Mouse (Mus musculus) cerebellum, adult 18-20 months (tissue): Measurements from ENCODE around the gene Csmd2.
"Not testable (repeated sequence)": the region's sequence is repeated elsewhere in the genome, so short reads cannot be mapped to it uniquely, and the experiment has no call there.

ENCODE experiments used
- DNase-seq, 2 experiments: peaks; one replicate each; pipeline ENCODE4 v3.0.0; 2021

Csmd2 gene

DNA sequence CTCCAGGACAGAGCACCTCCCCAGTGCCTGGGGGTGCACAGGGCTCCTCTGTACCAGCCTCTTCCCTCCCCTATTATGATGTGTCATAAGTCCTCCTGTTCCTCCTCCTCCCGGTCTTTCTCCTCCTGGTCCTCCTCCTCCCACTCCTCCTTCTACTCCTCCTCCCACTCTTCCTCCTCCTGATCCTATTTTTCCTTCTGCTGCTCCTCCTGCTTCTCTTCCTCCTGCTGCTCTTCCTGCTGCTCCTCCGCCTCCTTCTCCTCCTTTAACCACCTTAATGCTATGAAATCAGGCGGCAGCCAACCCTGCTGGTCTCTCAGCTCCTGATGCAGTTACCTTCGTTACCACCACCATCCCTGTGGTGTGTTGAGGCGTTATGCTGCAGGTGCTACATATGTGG lies 522.2 kb downstream of the Csmd2 start:
- no peak for DNase-seq

DNA sequence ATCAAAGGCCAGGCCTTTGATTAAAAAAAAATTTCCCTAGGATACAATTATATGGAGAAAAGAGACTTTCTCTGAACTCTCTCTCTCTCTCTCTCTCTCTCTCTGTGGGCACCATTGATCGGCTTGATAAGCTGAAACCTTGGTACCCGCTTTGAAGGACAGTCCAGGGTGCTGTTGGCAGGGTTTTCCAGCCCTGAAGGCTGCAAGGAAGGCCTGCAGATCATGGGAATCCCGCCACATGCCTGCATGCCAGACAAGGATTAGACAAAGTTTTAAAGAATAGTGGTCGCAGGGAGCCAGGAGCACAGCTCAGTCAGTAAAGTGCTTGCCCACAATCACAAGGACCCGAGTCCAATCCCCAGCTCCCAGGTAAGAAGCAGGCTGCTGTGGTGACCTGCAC lies 526.8 kb downstream of the Csmd2 start:
- DNase-seq, result no peak

DNA sequence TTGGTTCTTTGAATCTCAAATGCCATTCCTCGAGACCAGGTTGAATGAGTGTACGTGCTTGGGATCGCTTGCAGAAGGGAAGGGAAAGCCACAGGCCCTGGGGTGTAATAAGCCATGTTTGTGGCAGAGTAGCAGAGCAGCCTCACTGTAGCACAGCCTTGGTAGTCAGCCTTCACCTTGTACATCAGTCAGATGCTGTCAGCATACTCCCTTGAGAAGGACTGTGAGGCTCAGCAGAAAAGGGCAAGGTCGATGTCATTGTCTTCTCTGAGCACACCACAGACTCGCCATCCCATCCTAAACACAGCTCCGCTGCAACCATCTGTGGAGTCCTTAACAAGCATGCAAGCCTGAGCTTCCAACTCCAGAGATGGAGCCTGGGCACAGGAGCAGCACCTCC lies 533.6 kb downstream of the Csmd2 start:
- no peak for DNase-seq

DNA sequence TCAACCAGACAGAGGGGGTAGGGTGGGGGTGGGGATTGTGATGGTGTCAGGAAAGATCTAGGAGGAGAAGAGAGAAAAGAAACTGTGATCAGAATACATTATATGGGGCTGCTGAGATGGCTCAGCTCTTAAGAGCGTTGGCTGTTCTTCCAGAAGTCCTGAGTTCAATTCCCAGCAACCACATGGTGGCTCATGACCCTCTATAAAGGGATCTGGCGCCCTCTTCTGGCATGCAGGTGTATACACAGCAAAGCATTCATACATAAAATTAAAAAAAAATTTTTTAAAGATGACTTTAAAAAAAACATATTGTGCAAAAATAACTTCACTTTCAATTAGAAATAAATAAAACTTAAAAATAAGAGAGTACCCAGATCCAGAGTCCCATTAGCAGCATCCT lies 555.7 kb downstream of the Csmd2 start:
- peak; percentile 30 to 49 for DNase-seq

DNA sequence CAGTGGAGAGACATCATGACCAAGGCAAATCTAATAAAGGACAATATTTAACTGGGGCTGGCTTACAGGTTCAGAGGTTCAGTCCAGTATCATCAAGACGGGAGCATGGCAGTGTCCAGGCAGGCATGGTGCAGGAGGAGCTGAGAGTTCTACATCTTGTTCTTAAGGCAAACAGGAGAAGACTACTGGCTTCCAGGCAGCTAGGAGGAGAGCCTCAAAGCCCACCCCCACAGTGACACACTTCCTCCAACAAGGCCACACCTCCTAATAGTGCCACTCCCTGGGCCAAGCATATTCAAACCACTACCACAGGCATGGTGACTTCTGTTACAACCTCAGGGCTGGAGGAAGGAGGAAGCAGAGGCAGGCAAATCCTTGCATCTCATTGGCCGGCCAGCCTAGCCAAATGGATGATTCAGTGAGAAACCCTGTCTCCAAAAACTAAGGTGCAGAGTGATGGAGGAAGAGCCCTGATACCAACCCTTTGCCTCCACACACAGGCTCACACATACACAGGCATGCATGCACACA lies 556.4 kb downstream of the Csmd2 start:
- not testable (repeated sequence) for DNase-seq

DNA sequence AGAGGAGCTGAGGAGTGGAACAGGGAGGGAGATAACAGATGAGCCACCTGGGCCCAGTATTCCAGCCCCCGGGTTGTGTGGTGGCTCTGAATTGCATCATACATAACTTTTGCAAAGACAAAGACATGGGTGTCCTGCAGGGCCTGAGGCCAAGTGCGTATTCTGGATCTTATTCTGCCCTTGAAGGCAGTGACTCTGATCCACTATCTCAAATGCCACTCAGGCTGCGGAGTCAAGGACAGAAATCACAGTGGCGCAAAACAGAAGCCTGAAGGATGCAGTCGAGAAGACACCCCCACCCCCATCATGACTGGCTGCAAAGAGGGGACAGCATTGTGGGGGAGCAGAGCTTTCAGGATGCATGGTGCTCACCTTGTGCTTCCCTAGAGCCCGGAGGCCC lies 563.1 kb downstream of the Csmd2 start:
- no peak for DNase-seq

DNA sequence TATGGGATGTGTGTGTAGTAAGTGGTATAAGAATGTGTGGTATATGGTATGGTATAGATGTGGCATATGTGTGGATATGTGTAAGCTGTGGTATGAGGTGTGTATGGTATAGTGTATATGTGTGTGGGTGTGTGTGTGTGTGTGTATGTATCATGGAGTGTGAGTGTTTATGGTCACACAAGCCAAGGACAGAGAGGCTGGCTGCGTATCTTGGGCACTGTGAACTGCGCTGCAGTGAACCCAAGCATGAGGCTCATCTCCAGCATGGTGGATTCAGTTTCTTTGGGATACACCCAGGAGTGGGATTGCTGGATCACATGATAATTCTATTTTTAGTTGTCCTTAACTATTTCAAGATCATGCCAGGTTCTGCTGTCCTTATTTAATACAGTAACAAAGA lies 566.5 kb downstream of the Csmd2 start:
- DNase-seq, result no peak

DNA sequence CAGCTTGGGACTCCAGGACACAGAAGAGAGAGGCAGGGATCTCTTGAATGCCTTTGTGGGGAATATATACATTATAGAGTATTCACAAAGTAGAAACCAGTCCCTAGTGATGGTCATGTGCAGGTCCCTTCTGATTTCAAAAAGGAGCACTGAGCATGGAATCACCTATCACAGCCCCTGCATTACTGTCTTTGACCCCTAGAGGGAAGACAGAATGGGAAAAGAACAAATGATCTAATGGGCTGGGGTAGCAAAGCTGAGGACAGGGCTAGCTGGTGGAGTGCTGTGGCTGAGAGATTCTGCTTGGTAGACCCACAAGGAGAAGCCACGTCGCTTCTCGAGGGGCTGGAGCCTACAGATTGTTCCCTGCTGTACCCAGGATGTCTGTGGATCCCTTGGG lies 572.7 kb downstream of the Csmd2 start:
- no peak for DNase-seq

DNA sequence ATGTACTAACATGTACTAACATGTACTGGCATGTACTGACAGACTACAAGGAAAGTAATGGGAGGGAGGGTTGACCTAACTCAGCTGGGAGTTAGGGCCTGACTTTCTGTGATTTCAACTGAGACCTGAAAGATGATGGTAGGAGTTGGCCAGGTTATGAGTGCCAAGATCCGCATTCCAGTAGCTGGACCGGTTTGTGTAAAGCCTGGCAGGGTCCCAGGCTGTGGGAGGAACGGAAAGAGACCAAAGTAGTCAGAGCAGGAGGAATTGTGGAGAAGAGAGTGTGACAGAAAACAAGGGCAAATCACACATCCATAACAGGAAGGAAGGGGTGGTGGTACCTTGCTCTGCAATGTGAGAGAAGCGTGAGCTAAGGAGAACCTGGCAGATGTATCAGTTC lies 588.2 kb downstream of the Csmd2 start:
- DNase-seq, result no peak

DNA sequence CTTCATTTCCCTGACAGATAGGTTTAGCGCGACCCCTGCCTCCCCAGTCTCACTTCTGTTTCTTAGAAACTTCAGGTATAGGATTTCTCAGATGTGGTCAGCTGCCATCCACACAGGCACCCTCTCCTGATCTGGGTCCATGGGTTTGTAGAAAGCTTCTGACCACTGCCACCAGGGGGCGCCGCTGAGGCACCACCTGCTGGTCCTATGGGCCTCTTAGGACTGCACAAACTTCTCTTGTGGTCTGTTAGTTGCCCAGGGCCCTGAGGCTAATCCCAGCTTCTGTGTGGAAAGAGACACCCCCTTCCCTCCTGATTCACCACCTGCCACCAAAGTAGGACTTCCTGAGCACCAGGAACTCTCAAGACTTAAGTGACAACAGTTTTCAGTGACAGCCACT lies 591.5 kb downstream of the Csmd2 start:
- no peak for DNase-seq

DNA sequence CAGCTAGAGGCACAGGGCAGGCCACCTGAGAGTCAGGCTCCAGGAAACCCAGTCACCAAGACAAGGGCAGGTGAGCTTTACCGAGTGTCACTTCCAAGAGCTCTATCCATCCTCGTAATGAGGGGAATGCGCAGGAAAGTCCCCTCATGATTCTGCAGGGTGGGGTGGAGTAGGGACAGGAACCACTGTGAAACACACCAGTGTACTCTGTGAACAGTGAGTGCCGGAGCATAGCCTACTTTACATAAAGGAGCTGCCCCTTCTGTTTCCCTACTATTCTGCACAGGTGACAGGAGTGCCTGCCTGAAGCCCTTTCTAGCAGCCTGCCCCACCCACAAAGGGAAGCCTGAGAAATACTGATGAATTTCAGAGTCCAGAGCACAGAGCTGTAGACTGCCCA lies 605.6 kb downstream of the Csmd2 start:
- DNase-seq, result no peak

DNA sequence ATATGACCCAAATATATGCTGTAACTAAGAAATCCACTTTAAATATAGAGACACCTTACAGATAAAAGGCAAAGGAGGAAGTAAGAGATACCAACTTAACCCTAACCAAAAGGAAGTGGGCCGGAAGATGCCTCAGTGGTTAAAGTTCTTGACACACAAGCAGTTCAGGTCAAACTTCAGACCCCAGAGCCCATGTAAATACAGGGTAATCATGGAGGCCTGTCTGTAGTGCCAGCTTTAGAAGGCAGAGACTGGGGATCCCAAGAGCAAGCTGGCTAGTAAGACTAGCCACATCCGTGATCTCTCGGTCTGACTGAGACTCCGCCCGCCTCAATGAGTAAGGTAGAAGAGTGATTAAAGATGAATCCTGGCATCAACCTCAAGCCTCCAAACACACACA lies 606.4 kb downstream of the Csmd2 start:
- no peak for DNase-seq

DNA sequence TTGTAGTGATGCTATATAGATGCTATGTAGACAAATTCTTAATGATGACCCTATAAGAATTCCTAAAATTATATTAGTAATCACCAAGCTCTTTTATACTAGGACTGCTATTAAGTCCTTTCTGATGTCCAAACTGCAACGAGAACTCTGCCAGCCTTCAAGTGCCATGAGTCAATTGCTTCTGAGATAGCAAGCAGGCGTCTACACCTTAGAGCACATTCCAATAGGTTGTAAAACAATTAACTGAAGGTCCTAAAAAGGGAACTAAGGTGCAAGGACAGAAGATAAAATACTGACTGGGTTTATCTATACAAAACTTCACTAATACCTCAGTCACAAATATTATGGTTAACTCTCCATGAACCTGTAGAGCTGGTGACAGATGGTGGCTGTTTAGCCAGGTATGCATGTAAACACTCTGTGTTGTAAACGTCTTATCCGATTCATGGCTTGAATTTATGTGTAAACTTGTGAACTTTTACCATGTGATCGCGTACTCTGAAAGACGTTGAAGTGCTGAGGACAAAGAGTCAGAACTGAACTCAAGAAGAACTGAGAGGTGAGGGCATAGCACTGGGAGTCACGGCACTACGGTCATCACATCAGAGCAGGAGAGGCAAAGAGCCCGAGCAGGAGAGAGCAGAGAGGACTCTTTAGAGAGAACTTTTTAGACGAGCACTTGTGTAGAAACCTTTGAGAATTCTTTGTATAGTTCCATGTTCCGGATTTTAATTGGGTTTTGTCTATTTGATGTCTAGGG lies 610.3 kb downstream of the Csmd2 start:
- no peak for DNase-seq

DNA sequence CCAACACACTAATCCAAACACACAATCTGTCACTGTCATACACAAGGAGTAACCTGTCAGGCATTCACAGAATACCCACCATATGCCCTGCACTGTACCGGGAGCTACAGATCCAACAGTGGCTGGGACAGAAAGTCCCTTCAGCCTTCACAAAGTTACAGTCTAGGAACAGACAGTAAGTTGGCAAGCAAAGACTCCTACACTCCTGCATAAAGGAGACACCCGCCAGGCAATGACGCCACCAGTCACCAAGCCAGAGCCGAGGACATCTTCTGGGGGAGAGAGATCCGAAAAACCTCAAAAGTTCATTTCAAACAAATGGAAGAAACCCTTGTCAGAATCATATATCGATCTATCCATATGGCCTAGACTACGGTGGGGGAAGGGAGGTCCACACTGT lies 618.9 kb downstream of the Csmd2 start:
- no peak for DNase-seq

DNA sequence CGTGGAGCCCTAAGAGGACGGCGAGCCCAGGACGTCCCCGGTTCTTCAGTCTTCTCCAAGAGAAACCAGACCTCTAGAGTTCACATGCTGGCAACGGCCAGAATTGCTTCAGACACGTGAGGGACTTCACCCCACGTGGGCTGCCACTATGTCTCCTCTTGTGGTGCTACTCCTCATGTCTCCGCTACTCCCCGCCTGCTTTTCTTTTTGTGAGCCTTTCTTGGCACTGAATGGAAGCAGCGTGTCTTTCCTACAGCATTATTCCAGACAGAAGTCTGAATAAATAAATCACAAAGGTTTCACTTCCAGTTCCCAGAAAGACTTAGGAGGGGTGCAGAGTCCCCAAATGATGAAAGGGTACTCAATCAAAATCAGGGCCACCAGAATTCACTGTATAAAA lies 620.0 kb downstream of the Csmd2 start:
- DNase-seq, result no peak

DNA sequence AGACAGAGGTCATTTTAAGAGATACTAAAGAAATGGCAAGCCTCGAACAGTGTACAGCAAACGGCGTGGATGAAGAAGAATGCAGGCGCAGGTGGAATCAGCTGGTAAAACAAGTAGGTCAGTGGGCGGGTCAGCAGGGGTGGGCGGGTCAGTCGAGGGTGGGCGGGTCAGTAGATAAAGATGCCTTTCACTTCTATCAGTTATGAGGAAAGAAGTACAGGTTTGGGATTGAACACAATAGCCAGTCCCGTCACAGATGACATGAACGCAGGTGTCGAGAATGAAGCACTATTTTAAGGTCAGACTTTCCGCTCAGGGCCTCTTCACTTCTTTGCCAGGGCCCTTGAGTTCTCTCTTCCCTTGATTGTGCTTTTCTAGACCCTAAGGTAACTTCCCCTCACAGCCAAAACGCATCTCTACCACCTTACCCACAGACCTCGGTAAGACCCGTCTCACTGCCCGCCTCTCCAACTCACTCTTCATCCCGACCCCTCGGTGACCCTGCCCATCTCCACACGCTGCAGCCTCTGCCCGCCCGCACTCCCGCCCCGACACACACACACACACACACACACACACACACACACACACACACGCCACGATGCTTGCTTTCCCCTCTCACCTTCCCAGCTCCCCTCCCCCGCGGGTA lies 621.7 kb downstream of the Csmd2 start:
- DNase-seq, result no peak

DNA sequence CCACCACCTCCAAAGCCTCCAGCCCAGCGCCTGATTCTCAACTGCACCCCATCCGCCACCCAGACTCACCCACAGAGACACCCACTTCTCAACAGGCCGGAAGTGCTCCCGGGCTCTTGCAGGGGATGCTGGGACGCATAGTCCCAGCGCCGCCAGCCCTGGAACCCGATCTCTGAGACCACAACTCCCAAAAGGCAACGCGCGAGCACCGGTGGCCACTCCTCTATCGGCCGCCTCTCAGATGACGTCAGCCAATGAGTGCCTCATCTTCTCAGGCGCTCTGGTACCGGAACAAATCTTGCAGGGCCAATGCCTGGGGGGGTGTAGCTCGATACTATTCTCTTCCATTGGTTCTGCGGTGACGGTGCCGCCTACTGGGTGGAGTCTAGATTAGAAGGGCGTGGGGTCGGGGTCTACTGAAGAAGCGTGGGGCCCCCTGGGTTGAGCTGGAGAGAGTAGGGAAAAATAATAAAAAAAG lies 622.3 kb downstream of the Csmd2 start, which contains the start of gene Zscan20:
TSS of gene Zscan20 (minus strand) at position 174 of the 478 bp plus-strand sequence.
- DNase-seq, result peak; percentile 92 to 99

DNA sequence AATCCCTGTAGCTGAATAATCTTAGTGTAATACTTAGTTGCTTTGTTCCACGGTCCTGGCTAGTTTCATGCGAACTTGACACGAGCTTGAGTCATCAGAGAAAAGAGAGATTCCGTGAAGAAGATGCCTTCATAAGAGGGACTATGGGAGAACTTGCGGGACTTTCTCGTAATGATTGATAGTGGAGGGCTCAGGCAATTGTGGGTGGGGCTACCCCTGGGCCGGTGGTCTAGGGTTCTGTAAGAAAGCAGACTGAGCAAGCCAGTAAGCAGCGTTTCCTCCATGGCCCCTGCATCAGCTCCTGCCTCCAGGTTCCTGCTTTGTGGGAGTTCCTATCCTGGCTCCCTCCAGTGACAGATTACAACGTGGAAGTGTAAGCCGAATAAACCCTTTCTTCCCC lies 623.0 kb downstream of the Csmd2 start:
- peak in 1 of 2 experiments; percentile 24 for DNase-seq

DNA sequence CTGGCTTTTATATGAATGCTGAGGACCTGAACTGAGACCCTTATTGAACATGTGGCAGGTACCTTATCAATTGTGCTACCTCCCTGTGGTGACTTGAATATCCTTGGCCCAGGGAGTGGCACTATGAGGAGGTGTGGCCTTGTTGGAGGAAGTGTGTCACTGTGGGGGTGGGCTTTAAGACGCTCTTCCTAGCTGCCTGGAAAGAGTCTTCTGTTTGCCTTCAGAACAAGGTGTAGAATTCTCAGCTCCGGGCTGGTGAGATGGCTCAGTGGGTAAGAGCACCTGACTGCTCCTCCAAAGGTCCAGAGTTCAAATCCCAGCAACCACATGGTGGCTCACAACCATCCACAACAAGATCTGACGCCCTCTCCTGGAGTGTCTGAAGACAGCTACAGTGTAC lies 624.1 kb downstream of the Csmd2 start:
- not testable (repeated sequence) for DNase-seq

DNA sequence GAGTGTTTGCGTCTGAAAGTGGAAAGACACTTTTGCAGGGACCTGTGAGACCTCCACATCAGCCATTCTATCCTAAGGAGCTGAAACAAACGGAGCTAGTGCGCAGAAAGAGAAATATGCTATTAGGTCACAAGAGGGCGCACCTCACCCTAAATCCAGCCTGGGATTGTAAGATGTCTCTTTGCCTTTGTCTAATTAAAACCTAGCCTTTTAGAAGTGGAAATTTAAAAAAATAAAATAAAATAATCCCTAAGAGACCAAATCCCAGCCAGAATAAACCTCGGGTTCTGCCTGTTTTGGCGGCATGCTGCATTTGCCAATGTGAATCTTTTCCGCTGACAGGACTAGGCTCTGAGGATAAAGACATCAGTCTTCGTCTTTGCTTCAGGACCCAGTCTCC lies 625.7 kb downstream of the Csmd2 start:
- peak; percentile 61 to 68 for DNase-seq

DNA sequence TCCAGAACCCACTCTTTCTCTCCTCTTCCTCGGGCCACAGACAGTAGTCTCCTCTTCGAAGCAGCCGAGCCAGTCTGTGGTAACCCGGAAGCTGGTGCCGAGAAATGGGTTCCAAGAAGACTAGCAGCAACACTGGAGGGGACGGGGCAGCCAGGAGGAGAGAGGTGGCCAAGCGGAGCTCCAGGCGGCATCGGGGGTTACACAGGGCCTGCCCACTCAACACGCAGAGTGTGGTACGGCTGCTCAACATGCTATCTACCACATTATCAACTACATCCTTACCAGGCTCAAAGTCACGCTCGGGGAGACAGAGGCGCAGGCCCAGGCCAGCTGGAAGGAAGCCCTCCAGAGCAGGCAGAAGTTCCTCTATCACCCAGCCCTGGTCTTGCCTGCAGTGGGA lies 628.1 kb downstream of the Csmd2 start:
- DNase-seq, result no peak
